10 mouse cellular contexts compared by ENCODE assay signal in genomic region chr11:78166640-78167039, GRCm38 (mm10). TPM values are rescaled to one million over a fixed set of nuclear protein-coding genes. Genes with fewer than 3 reads are reported as not detected.
DNase-seq lines count a peak whose midpoint lies in the region; ATAC-seq and TF ChIP-seq lines count a peak whose summit lies in the region.
"Had no signal": no experiment of that assay in that cellular context is flagged by ENCODE, and none has a peak within 500 bp of the region (broad histone marks: within the 10 kb centered on the region; RNA-seq: fewer than 3 reads in every experiment).

No protein-coding gene starts in this region.

- no peak overlapping the region for H3K4me3 ChIP-seq in kidney, embryonic 15.5 days (replicated peaks)
- H3K4me3 ChIP-seq in ES-E14 (ENCODE audit: insufficient read depth in 1 of 2, low read depth in 1 of 2, low read length in 2 of 2, poor library complexity in 1 of 2, severe bottlenecking in 1 of 2): no peak overlapping the region
- H3K4me3 ChIP-seq in embryonic facial prominence, embryonic 13.5 days: peak overlapping the region; percentile 91; the same call in 1 of the 2 replicates
- no peak overlapping the region for H3K4me3 ChIP-seq in liver, embryonic 13.5 days (replicated peaks)

- H3K9ac ChIP-seq in kidney, embryonic 15.5 days: 0 out of 2 replicates have a peak overlapping the region, but pooled peaks have one; percentile 100
- H3K9ac ChIP-seq in ES-E14 (ENCODE audit: insufficient read depth, low read depth, low read length, poor library complexity, severe bottlenecking): peak overlapping the region; percentile 69; the same call in 1 of the 2 replicates
- no peak overlapping the region for H3K9ac ChIP-seq in embryonic facial prominence, embryonic 13.5 days
- peak overlapping the region; percentile 62 for H3K9ac ChIP-seq in liver, embryonic 13.5 days

- H3K4me1 ChIP-seq in kidney, embryonic 15.5 days: peaks cover 45% of the 10 kb centered on the region
- H3K4me1 ChIP-seq in ES-E14 (ENCODE audit: control insufficient read depth in 2 of 2, insufficient read depth in 2 of 2, low read length in 2 of 2, poor library complexity in 1 of 2): peaks cover 0 to 46% of the 10 kb centered on the region in 2 experiments; a peak in 3 of 4 replicates
- H3K4me1 ChIP-seq in embryonic facial prominence, embryonic 13.5 days: peaks cover 38% of the 10 kb centered on the region
- H3K4me1 ChIP-seq in liver, embryonic 13.5 days (replicated peaks): peaks cover 89% of the 10 kb centered on the region

- H3K4me2 ChIP-seq in kidney, embryonic 15.5 days: peak overlapping the region; percentile 88; the same call in 1 of the 2 replicates
- H3K4me2 ChIP-seq in embryonic facial prominence, embryonic 13.5 days: no peak overlapping the region
- peak overlapping the region; percentile 100 for H3K4me2 ChIP-seq in liver, embryonic 13.5 days

- no peak for ATAC-seq in kidney, embryonic 15.5 days (replicated peaks; ENCODE audit: low FRiP score)
- no peak for ATAC-seq in embryonic facial prominence, embryonic 13.5 days (ENCODE audit: insufficient number of reproducible peaks, insufficient read depth, low FRiP score, low TSS enrichment, low read depth)
- no peak for ATAC-seq in liver, embryonic 13.5 days (ENCODE audit: low read depth)

- H3K27ac ChIP-seq in kidney, embryonic 15.5 days: peak overlapping the region; percentile 96
- H3K27ac ChIP-seq in ES-E14 (ENCODE audit: insufficient read depth, low read depth, low read length, poor library complexity, severe bottlenecking): peak overlapping the region; percentile 93
- no peak overlapping the region; the same call in 1 of the 2 replicates for H3K27ac ChIP-seq in embryonic facial prominence, embryonic 13.5 days
- peak overlapping the region; percentile 91 for H3K27ac ChIP-seq in liver, embryonic 13.5 days

- in situ Hi-C loops in ES-E14 (cut with MboI; ENCODE audit: low sequenced_read_pairs in 2 of 2, unreplicated experiment in 2 of 2): no loop called here

- H3K27me3 ChIP-seq in kidney, embryonic 15.5 days: no peaks in the 10 kb centered on the region
- no peaks in the 10 kb centered on the region for H3K27me3 ChIP-seq in embryonic facial prominence, embryonic 13.5 days
- H3K27me3 ChIP-seq in liver, embryonic 13.5 days: no peaks in the 10 kb centered on the region

- DNase-seq in kidney, postnatal 4 days: no peak
- no peak for DNase-seq in ES-E14 (ENCODE audit: low read depth, low spot score)
- DNase-seq in liver, embryonic 13.5 days: no peak
- DNase-seq in B cell, adult 2 months: no peak
- no peak for DNase-seq in layer of hippocampus, postnatal 25 days (ENCODE audit: extremely low spot score in 1 of 2, low spot score in 1 of 2)
- DNase-seq: cerebellum, postnatal 14 days; heart, adult 18-20 months; heart, postnatal 4 days had no signal

- WGBS in kidney, embryonic 15.5 days: 70% methylated on average over 6 of the region's 6 CpGs
- 46% methylated on average over 6 of the region's 6 CpGs for WGBS in embryonic facial prominence, embryonic 13.5 days
- WGBS in liver, embryonic 13.5 days (ENCODE audit: insufficient replicate concordance): 63% methylated on average over 6 of the region's 6 CpGs

- H3K36me3 ChIP-seq in kidney, embryonic 15.5 days: peaks cover 29% of the 10 kb centered on the region
- peaks cover 15% of the 10 kb centered on the region for H3K36me3 ChIP-seq in ES-E14 (ENCODE audit: control insufficient read depth, insufficient read depth, low read length, poor library complexity, severe bottlenecking)
- peaks cover 19% of the 10 kb centered on the region for H3K36me3 ChIP-seq in embryonic facial prominence, embryonic 13.5 days
- peaks cover 26% of the 10 kb centered on the region for H3K36me3 ChIP-seq in liver, embryonic 13.5 days

- no peaks in the 10 kb centered on the region for H3K9me3 ChIP-seq in kidney, embryonic 15.5 days (replicated peaks)
- no peaks in the 10 kb centered on the region for H3K9me3 ChIP-seq in ES-E14 (ENCODE audit: control insufficient read depth, insufficient read depth, low read depth, low read length)
- no peaks in the 10 kb centered on the region for H3K9me3 ChIP-seq in embryonic facial prominence, embryonic 13.5 days
- no peaks in the 10 kb centered on the region for H3K9me3 ChIP-seq in liver, embryonic 13.5 days (replicated peaks)

TF ChIP-seq in ES-E14, 5 proteins besides CTCF, POLR2A, EP300 and RAD21:
- no peak for TF ChIP-seq MAFK (IDR thresholded peaks at IDR 0.05; ENCODE audit: insufficient read depth, low read depth, low read length)
- TF ChIP-seq HCFC1 (IDR thresholded peaks at IDR 0.05; ENCODE audit: borderline replicate concordance, insufficient read depth, low read length): no peak
- no peak for TF ChIP-seq ZC3H11A (IDR thresholded peaks at IDR 0.05; ENCODE audit: borderline replicate concordance, low read depth, low read length)
- no peak for TF ChIP-seq ZNF384 (IDR thresholded peaks at IDR 0.05; ENCODE audit: low read depth, low read length)
- TF ChIP-seq CHD2 (IDR thresholded peaks at IDR 0.05; ENCODE audit: low read depth, low read length): no peak

RNA-seq across cellular contexts. Expression of gene Traf4, which starts 1.3 kb away (rescaled TPM):
- polyA plus RNA-seq in kidney, embryonic 15.5 days (2015; fragmentation: Nextera tagmentation; extraction: Ambion mirVana): 94.2 and 99.5 TPM in 2 replicates
- 74.4 and 78.2 TPM in 2 replicates for total RNA-seq in ES-E14 (2012; rRNA removed)
- polyA plus RNA-seq in embryonic facial prominence, embryonic 13.5 days (2015; fragmentation: Nextera tagmentation; extraction: Ambion mirVana): 91.5 and 103 TPM in 2 replicates
- 28.0 and 34.6 TPM in 2 replicates for polyA plus RNA-seq in liver, embryonic 13.5 days (2015; fragmentation: Nextera tagmentation; extraction: Ambion mirVana)
- 10 to 100 TPM; 16.1 to 19.9 TPM for total RNA-seq in layer of hippocampus, postnatal 25 days (2021)

RNA-seq across cellular contexts. Expression of gene Nek8, which starts 9.8 kb away (rescaled TPM):
- 21.1 and 25.0 TPM in 2 replicates for polyA plus RNA-seq in kidney, embryonic 15.5 days (2015; fragmentation: Nextera tagmentation; extraction: Ambion mirVana)
- total RNA-seq in ES-E14 (2012; rRNA removed): 15.3 and 25.4 TPM in 2 replicates
- 17.4 and 18.1 TPM in 2 replicates for polyA plus RNA-seq in embryonic facial prominence, embryonic 13.5 days (2015; fragmentation: Nextera tagmentation; extraction: Ambion mirVana)
- 8.9 and 9.2 TPM in 2 replicates for polyA plus RNA-seq in liver, embryonic 13.5 days (2015; fragmentation: Nextera tagmentation; extraction: Ambion mirVana)
- 1 to 10 TPM; 3.1 to 3.3 TPM for total RNA-seq in layer of hippocampus, postnatal 25 days (2021)

RNA-seq across cellular contexts. Expression of gene Tlcd1, which starts 9.9 kb away (rescaled TPM):
- 28.7 and 31.8 TPM in 2 replicates for polyA plus RNA-seq in kidney, embryonic 15.5 days (2015; fragmentation: Nextera tagmentation; extraction: Ambion mirVana)
- total RNA-seq in ES-E14 (2012; rRNA removed): 75.6 and 78.6 TPM in 2 replicates
- 15.4 and 17.2 TPM in 2 replicates for polyA plus RNA-seq in embryonic facial prominence, embryonic 13.5 days (2015; fragmentation: Nextera tagmentation; extraction: Ambion mirVana)
- 50.3 and 54.3 TPM in 2 replicates for polyA plus RNA-seq in liver, embryonic 13.5 days (2015; fragmentation: Nextera tagmentation; extraction: Ambion mirVana)
- total RNA-seq in layer of hippocampus, postnatal 25 days (2021): 10 to 100 TPM; 23.8 to 29.7 TPM

RNA-seq across cellular contexts. Expression of gene Rpl23a, which starts 16.7 kb away (rescaled TPM):
- polyA plus RNA-seq in kidney, embryonic 15.5 days (2015; fragmentation: Nextera tagmentation; extraction: Ambion mirVana): 1,327 and 1,492 TPM in 2 replicates
- 2,611 and 2,664 TPM in 2 replicates for total RNA-seq in ES-E14 (2012; rRNA removed)
- polyA plus RNA-seq in embryonic facial prominence, embryonic 13.5 days (2015; fragmentation: Nextera tagmentation; extraction: Ambion mirVana): 1,597 and 1,678 TPM in 2 replicates
- 1,033 and 1,075 TPM in 2 replicates for polyA plus RNA-seq in liver, embryonic 13.5 days (2015; fragmentation: Nextera tagmentation; extraction: Ambion mirVana)
- total RNA-seq in layer of hippocampus, postnatal 25 days (2021): 100 to 1,000 TPM; 678 to 771 TPM

RNA-seq across cellular contexts. Expression of gene Rab34, which starts 21.6 kb away (rescaled TPM):
- 113 and 132 TPM in 2 replicates for polyA plus RNA-seq in kidney, embryonic 15.5 days (2015; fragmentation: Nextera tagmentation; extraction: Ambion mirVana)
- 33.8 and 36.1 TPM in 2 replicates for total RNA-seq in ES-E14 (2012; rRNA removed)
- 172 and 188 TPM in 2 replicates for polyA plus RNA-seq in embryonic facial prominence, embryonic 13.5 days (2015; fragmentation: Nextera tagmentation; extraction: Ambion mirVana)
- polyA plus RNA-seq in liver, embryonic 13.5 days (2015; fragmentation: Nextera tagmentation; extraction: Ambion mirVana): 13.5 and 15.6 TPM in 2 replicates
- total RNA-seq in layer of hippocampus, postnatal 25 days (2021): 10 to 100 TPM; 26.1 to 37.3 TPM
